Mouse (Mus musculus) CH12.LX (cell line): Measurements from ENCODE around the gene Kcnk3. TPM values are rescaled to one million over a fixed set of nuclear protein-coding genes. Genes with fewer than 3 reads are reported as not detected.

ENCODE experiments used
- DNase-seq: peaks from one replicate; pipeline ENCODE4 v3.0.0-alpha.2; 2013; ENCODE audit errors: extremely low read depth
- H3K27ac ChIP-seq: 2 replicates; pipeline ENCODE4 v1.5.1; 2012; ENCODE audit warnings: low read depth, mild to moderate bottlenecking, control low read depth, moderate library complexity; ENCODE audit not compliant: insufficient read depth
- H3K27me3 ChIP-seq: replicated peaks from 2 replicates; pipeline ENCODE3; 2012; ENCODE audit warnings: inconsistent platforms
- H3K36me3 ChIP-seq, 2 experiments: replicated peaks in 1 of 2; 2 replicates each; pipeline versions ENCODE3 to v1.6.1; 2012; ENCODE audit warnings: inconsistent platforms in 1 of 2, low read length in 1 of 2, mild to moderate bottlenecking in 1 of 2, mixed read lengths in 1 of 2, moderate library complexity in 1 of 2; ENCODE audit not compliant: control insufficient read depth in 1 of 2, insufficient read depth in 1 of 2
- H3K4me1 ChIP-seq, 2 experiments: 2 replicates each; pipeline ENCODE4 v1.6.1; 2012; ENCODE audit warnings: inconsistent platforms in 1 of 2, moderate library complexity in 1 of 2; ENCODE audit not compliant: insufficient read depth in 2 of 2, control insufficient read depth in 1 of 2
- H3K4me2 ChIP-seq: 2 replicates; pipeline ENCODE4 v1.6.1; 2012; ENCODE audit warnings: low read depth, mild to moderate bottlenecking, control low read depth; ENCODE audit not compliant: poor library complexity, insufficient read depth, severe bottlenecking
- H3K4me3 ChIP-seq, 3 experiments: fragments of 150-350 bp in 1 of 3; sonication (generic) in 1 of 3; replicated peaks in 1 of 3; 2 replicates each; pipeline versions ENCODE3 to v1.5.1; 2011 to 2012; ENCODE audit warnings: low read depth in 2 of 3, low read length in 2 of 3, mild to moderate bottlenecking in 2 of 3, moderate library complexity in 2 of 3, control low read depth in 1 of 3, improper control_type of control experiment in 1 of 3, inconsistent platforms in 1 of 3, mixed read lengths in 1 of 3; ENCODE audit not compliant: poor library complexity in 1 of 3
- H3K79me2 ChIP-seq: replicated peaks from 2 replicates; pipeline ENCODE4 v1.6.1; 2012; ENCODE audit warnings: mild to moderate bottlenecking, moderate library complexity; ENCODE audit not compliant: control insufficient read depth, poor library complexity, insufficient read depth, severe bottlenecking; ENCODE audit errors: extremely low read depth
- H3K9ac ChIP-seq: 2 replicates; pipeline ENCODE4 v1.6.1; 2012; ENCODE audit warnings: low read depth, mild to moderate bottlenecking, control low read depth, moderate library complexity; ENCODE audit not compliant: insufficient read depth
- H3K9me3 ChIP-seq: replicated peaks from 2 replicates; pipeline ENCODE3; 2012; ENCODE audit warnings: low read length, inconsistent platforms, mixed read lengths
- BHLHE40 ChIP-seq: IDR thresholded peaks from 2 replicates; pipeline ENCODE4 v1.6.1; 2011; ENCODE audit warnings: mild to moderate bottlenecking, low read depth, low read length, improper control_type of control experiment
- CHD1 ChIP-seq: IDR thresholded peaks from 2 replicates; pipeline ENCODE4 v1.6.1; 2012; ENCODE audit warnings: low read depth, low read length, improper control_type of control experiment, inconsistent platforms
- ETS1 ChIP-seq: conservative IDR thresholded peaks from 2 replicates; pipeline ENCODE4 v1.6.1; 2012; ENCODE audit warnings: low read depth, mild to moderate bottlenecking, inconsistent platforms, low read length, improper control_type of control experiment, moderate library complexity
- GABPA ChIP-seq: IDR thresholded peaks from 2 replicates; pipeline ENCODE4 v1.6.1; 2012; ENCODE audit warnings: low read depth, low read length, improper control_type of control experiment, inconsistent platforms; ENCODE audit not compliant: insufficient replicate concordance
- KAT2A ChIP-seq: IDR thresholded peaks from 2 replicates; pipeline ENCODE4 v1.6.1; 2012; ENCODE audit warnings: low read length, improper control_type of control experiment, inconsistent platforms; ENCODE audit not compliant: insufficient replicate concordance
- MAFK ChIP-seq: IDR thresholded peaks from 2 replicates; pipeline ENCODE4 v1.6.1; 2011; ENCODE audit warnings: low read length, improper control_type of control experiment; ENCODE audit not compliant: insufficient replicate concordance
- MAX ChIP-seq: IDR thresholded peaks from 2 replicates; pipeline ENCODE4 v1.6.1; 2011; ENCODE audit warnings: low read length, improper control_type of control experiment
- MEF2A ChIP-seq: IDR thresholded peaks from 2 replicates; pipeline ENCODE4 v1.6.1; 2014; ENCODE audit warnings: low read depth, mild to moderate bottlenecking, inconsistent platforms, low read length, improper control_type of control experiment, borderline replicate concordance
- MXI1 ChIP-seq: IDR thresholded peaks from 2 replicates; pipeline ENCODE4 v1.6.1; 2011; ENCODE audit warnings: mild to moderate bottlenecking, low read depth, low read length, improper control_type of control experiment
- MYC ChIP-seq: IDR thresholded peaks from 2 replicates; pipeline ENCODE4 v1.6.1; 2011; ENCODE audit warnings: low read depth, mild to moderate bottlenecking, improper control_type of control experiment, low read length
- NELFE ChIP-seq: IDR thresholded peaks from 2 replicates; pipeline ENCODE4 v1.6.1; 2011; ENCODE audit warnings: low read depth, low read length, improper control_type of control experiment
- POLR2AphosphoS2 ChIP-seq: IDR thresholded peaks from 2 replicates; pipeline ENCODE4 v1.6.1; 2011; ENCODE audit warnings: low read depth, low read length, improper control_type of control experiment
- RAD21 ChIP-seq: IDR thresholded peaks from 2 replicates; pipeline ENCODE4 v1.6.1; 2011; ENCODE audit warnings: low read depth, mild to moderate bottlenecking, low read length, improper control_type of control experiment, moderate library complexity
- RCOR1 ChIP-seq: conservative IDR thresholded peaks from 2 replicates; pipeline ENCODE4 v1.6.1; 2012; ENCODE audit warnings: low read depth, mild to moderate bottlenecking, inconsistent platforms, low read length, improper control_type of control experiment
- SMC3 ChIP-seq: IDR thresholded peaks from 2 replicates; pipeline ENCODE4 v1.6.1; 2011; ENCODE audit warnings: low read depth, low read length, improper control_type of control experiment
- TBP ChIP-seq: conservative IDR thresholded peaks from 2 replicates; pipeline ENCODE4 v1.6.1; 2011; ENCODE audit warnings: low read depth, low read length, improper control_type of control experiment
- UBTF ChIP-seq: IDR thresholded peaks from 2 replicates; pipeline ENCODE4 v1.6.1; 2012; ENCODE audit warnings: low read depth, mild to moderate bottlenecking, inconsistent platforms, low read length, improper control_type of control experiment, moderate library complexity
- USF1 ChIP-seq: IDR thresholded peaks from 2 replicates; pipeline ENCODE4 v1.6.1; 2014; ENCODE audit warnings: low read depth, mild to moderate bottlenecking, inconsistent platforms, low read length, improper control_type of control experiment
- ZC3H11A ChIP-seq: IDR thresholded peaks from 2 replicates; pipeline ENCODE4 v1.6.1; 2012; ENCODE audit warnings: low read depth, mild to moderate bottlenecking, inconsistent platforms, low read length, improper control_type of control experiment
- ZMIZ1 ChIP-seq: IDR thresholded peaks from 2 replicates; pipeline ENCODE4 v1.6.1; 2012; ENCODE audit warnings: low read depth, mild to moderate bottlenecking, inconsistent platforms, low read length, improper control_type of control experiment
- ZNF384 ChIP-seq: IDR thresholded peaks from 2 replicates; pipeline ENCODE4 v1.6.1; 2012; ENCODE audit warnings: low read depth, low read length, improper control_type of control experiment, inconsistent platforms
- dilution Hi-C: fragments of 300-500 bp; cut with MboI; formaldehyde crosslinking; loops from 2 replicates; pipeline ENCODE4 v1.14.3; 2020; ENCODE audit warnings: low sequenced_read_pairs; ENCODE audit not compliant: extremely low pct_unique_long_range_greater_than_20kb, extremely low pct_ligation_motif_present
- in situ Hi-C: fragments of 300-500 bp; cut with MboI; formaldehyde crosslinking; loops from 3 replicates; pipeline ENCODE4 v1.14.3; 2019; ENCODE audit warnings: low sequenced_read_pairs, low pct_ligation_motif_present, low pct_unique_long_range_greater_than_20kb, mixed read lengths
- polyA plus RNA-seq: library from polyadenylated mRNA; unstranded; fragments of >175 nt; gene quantifications from 2 replicates; pipeline ENCODE4 v1.2.1, GENCODE M21; 2012; ENCODE audit warnings: low read depth; ENCODE audit not compliant: insufficient read length
- total RNA-seq, 2 experiments: library from RNA; depleted of rRNA; stranded (reverse); fragments of 300-350 nt in 1 of 2; fragments of >200 nt in 1 of 2; gene quantifications; 2 replicates each; pipeline ENCODE4 v1.2.3; 2012 to 2014

Gene Kcnk3
- total and polyA plus RNA-seq, 3 experiments: not detected

DNA sequence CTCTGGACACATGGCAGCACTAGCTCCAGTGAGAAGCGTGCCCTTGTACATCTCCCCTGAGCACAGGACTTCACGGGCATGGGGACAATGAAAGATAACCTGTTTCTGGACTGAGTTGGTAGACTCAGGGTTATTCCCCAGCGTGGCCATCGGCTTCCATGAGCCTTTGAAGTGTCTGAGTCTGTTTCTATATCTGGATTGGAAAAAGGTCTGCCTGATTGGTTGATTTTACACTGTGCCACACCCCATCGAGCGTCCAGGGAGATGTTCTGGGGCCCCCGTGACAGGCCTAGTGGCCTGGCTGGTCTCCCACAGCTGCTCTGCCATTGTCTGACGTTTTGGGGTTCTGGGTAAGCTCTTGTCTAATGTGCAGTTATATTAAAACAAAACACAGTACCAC, 67.1 kb downstream of the Kcnk3 start:
- H3K36me3 ChIP-seq: peaks cover 25 to 76% of the 10 kb centered on the region in 2 experiments
- dilution Hi-C loops: no loop called here
- no peak overlapping the region for H3K27ac ChIP-seq

GRCm38 (mm10) chr5:30655526-30656195, 67.7 kb downstream of the Kcnk3 start:
- dilution Hi-C loops (no loop called here), in situ Hi-C loops (no loop called here)
- Histone ChIP-seq H3K9me3 (peaks cover 4% of the 10 kb centered on the region), H3K36me3 (peaks cover 25 to 76% of the 10 kb centered on the region in 2 experiments), H3K27me3 (no peaks in the 10 kb centered on the region), H3K4me1 (peaks cover 2 to 41% of the 10 kb centered on the region in 2 experiments; a peak in 3 of 4 replicates), H3K27ac (no peak overlapping the region), H3K79me2 (no peaks in the 10 kb centered on the region), H3K4me2 (no peak overlapping the region), H3K4me3 (no peak overlapping the region), H3K9ac (no peak overlapping the region)
- no peak for DNase-seq
- TF ChIP-seq GABPA (no peak), ZNF384 (no peak), RCOR1 (no peak), MAX (no peak), ETS1 (no peak)

More for the DNA sequence above, 67.1 kb downstream of the Kcnk3 start:
- TF ChIP-seq SMC3: no peak
- TF ChIP-seq RAD21: no peak
- no peak for TF ChIP-seq BHLHE40
- TF ChIP-seq POLR2AphosphoS2: no peak
- TF ChIP-seq MAFK: no peak
- no peak for TF ChIP-seq RCOR1
- no peak for TF ChIP-seq USF1
- TF ChIP-seq ZC3H11A: no peak
- TF ChIP-seq UBTF: no peak
- no peak for TF ChIP-seq TBP
- no peak for TF ChIP-seq NELFE
- TF ChIP-seq MYC: no peak
- TF ChIP-seq CHD1: no peak
- no peak for TF ChIP-seq MEF2A
- no peak for TF ChIP-seq MXI1
- no peak for TF ChIP-seq KAT2A
- TF ChIP-seq ETS1: no peak
- TF ChIP-seq ZMIZ1: no peak
- no peaks in the 10 kb centered on the region for H3K79me2 ChIP-seq
- H3K9me3 ChIP-seq: no peaks in the 10 kb centered on the region
- in situ Hi-C loops: no loop called here
- H3K27me3 ChIP-seq: no peaks in the 10 kb centered on the region
- H3K9ac ChIP-seq: no peak overlapping the region
- no peak overlapping the region for H3K4me3 ChIP-seq
- H3K4me2 ChIP-seq: no peak overlapping the region
- peaks cover 3 to 48% of the 10 kb centered on the region in 2 experiments; a peak in 3 of 4 replicates for H3K4me1 ChIP-seq
- DNase-seq: no peak
